Comparison of ENCODE assay signal across 14 mouse cellular contexts in the genomic region with DNA sequence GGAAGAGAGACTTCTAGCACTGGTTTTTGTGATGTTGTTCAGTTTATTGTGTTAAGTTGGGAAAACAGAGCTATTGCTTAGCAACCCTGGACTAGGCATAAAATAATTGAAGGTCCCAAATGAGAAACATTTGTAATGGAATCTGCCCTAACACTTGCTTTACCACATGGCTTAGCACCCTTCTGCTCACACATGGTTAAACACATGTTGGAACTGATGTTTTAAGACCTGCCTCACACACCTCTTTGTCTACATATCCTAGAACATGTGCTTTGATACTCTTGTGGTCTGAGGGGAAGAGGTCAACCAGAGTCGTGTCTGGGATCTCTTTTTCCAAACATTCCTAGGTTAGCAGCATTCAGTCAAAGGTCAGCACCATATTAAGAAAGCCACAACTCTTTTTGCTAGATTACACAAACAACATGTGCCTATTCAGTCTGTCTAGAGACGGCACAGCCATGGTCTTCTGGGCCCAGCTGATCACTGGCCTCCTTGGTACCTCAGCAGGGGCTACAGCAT.
"Had no signal": no experiment of that assay in that cellular context is flagged by ENCODE, and none has a peak within 500 bp of the region (broad histone marks: within the 10 kb centered on the region; RNA-seq: fewer than 3 reads in every experiment).

No protein-coding gene starts in this region.

- H3K4me1 ChIP-seq: kidney, embryonic 15.5 days; neural tube, embryonic 15.5 days had no signal

- H3K9ac ChIP-seq: kidney, embryonic 15.5 days; limb, embryonic 15.5 days; liver, embryonic 14.5 days; midbrain, embryonic 13.5 days; neural tube, embryonic 15.5 days had no signal

- H3K9me3 ChIP-seq: kidney, embryonic 15.5 days; limb, embryonic 15.5 days; megakaryocyte, embryonic 14.5 days; midbrain, embryonic 13.5 days; neural tube, embryonic 15.5 days had no signal

- H3K36me3 ChIP-seq: kidney, embryonic 15.5 days; limb, embryonic 15.5 days; midbrain, embryonic 13.5 days; neural tube, embryonic 15.5 days had no signal

- DNase-seq: kidney, adult 2 months; kidney, postnatal 14 days; lung, adult 18-20 months; lung, postnatal 4 days had no signal

- H3K27me3 ChIP-seq: kidney, embryonic 15.5 days; limb, embryonic 15.5 days; megakaryocyte, embryonic 14.5 days; midbrain, embryonic 13.5 days; neural tube, embryonic 15.5 days had no signal

- H3K4me3 ChIP-seq: kidney, embryonic 15.5 days; left cerebral cortex, adult 2 months; limb, embryonic 15.5 days; megakaryocyte, embryonic 14.5 days; midbrain, embryonic 13.5 days; myocyte; neural tube, embryonic 15.5 days had no signal

- ATAC-seq: intestine, embryonic 16.5 days; midbrain, embryonic 13.5 days had no signal

- H3K27ac ChIP-seq: kidney, embryonic 15.5 days; left cerebral cortex, adult 2 months; limb, embryonic 15.5 days; liver, embryonic 14.5 days; midbrain, embryonic 13.5 days; neural tube, embryonic 15.5 days; stomach, postnatal 0 days had no signal

- H3K4me2 ChIP-seq: kidney, embryonic 15.5 days; limb, embryonic 15.5 days; midbrain, embryonic 13.5 days; neural tube, embryonic 15.5 days had no signal
